Mouse (Mus musculus) brain, embryonic 14.5 days (tissue): ENCODE data around the gene Map4k3.

Experiments
- CTCF ChIP-seq: fragments of 200-500 bp; IDR thresholded peaks from 2 replicates; pipeline ENCODE4 v1.5.1; 2012; ENCODE audit warnings: inconsistent platforms, mild to moderate bottlenecking, moderate library complexity, borderline replicate concordance; ENCODE audit not compliant: insufficient read depth, insufficient read length; ENCODE audit errors: extremely low read depth
- POLR2A ChIP-seq: fragments of 200-500 bp; IDR thresholded peaks from 2 replicates; pipeline ENCODE4 v1.6.1; 2012; ENCODE audit warnings: mild to moderate bottlenecking, inconsistent platforms, borderline replicate concordance; ENCODE audit not compliant: poor library complexity, insufficient read depth, insufficient read length, severe bottlenecking; ENCODE audit errors: extremely low read depth

DNA sequence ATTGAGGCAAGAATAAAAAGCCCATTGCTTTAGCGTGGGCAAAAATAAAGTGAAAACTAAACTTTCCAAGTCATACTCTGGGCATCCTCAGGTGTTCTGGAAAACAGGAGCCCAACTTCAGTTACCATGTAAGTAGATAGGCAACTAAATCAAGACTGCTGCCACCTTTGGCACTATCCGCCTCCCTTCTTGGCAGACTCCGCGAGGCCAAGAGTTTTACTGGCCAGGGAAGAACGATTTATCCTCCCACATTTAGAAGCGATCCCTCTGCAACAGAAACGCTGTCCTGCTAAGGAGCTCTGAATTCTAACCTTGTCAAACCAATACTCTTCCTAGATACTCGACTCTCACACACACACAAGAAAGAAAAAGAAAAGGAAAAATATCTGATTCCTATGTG is 1.5 kb downstream of the Map4k3 start:
- TF ChIP-seq CTCF (no peak), POLR2A (no peak)
